Mouse (Mus musculus) liver, embryonic 14.5 days (tissue): ENCODE data around the gene Arhgap27.

Experiments used
- CTCF ChIP-seq: IDR thresholded peaks from 2 replicates; pipeline ENCODE4 v1.5.1; 2016; ENCODE audit warnings: antibody characterized with exemption, low read depth, control low read depth
- EP300 ChIP-seq: IDR thresholded peaks from 2 replicates; pipeline ENCODE4 v1.6.1; 2016; ENCODE audit warnings: antibody characterized with exemption, low read depth

DNA sequence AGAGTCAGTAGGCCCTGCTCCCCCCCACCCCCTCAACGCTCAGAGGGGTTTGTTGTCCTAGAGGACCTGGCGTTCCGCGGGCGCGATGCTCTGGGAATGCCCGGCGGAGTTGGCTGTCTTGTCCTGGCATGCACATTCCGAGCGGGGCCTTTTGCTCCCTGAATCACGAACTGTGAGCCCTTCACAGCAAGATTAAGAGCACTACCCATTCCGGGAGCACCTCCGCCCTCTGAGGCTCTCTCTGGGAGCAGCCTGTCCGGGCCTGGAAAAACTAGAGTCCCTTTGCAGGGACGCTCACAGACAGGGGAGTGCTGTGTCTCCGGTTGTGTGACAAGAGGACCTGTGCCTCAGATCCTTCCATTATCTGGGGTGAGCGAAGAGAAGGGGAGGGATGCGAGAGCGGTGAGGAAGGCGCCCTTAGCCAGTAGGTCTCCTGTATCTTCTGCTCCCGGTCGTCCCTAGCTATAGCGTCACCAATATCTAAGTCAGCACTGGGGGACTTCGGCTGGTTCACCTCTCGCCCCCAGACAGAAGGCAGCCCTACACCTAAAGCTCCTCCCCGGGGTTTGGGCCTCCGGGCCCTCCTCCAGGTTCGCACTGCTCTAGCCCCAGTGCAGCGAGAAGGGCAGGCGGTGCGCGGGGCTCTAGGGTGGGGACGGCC lies 841 bp downstream of the Arhgap27 start:
- TF ChIP-seq EP300 (no peak), CTCF (no peak)
